Mouse (Mus musculus) gastrocnemius, postnatal 25 days (tissue): ENCODE data around the gene Col5a3. TPM values are rescaled to one million over a fixed set of nuclear protein-coding genes. Genes with fewer than 3 reads are reported as not detected.

ENCODE experiments used
- DNase-seq: peaks from one replicate; pipeline ENCODE4 v3.0.0; 2022
- total RNA-seq, 2 experiments: library from RNA; stranded (reverse); gene quantifications; 1 replicate in 1 of 2; 2 replicates in 1 of 2; pipeline ENCODE4 v1.2.3; 2021

Gene Col5a3
- total RNA-seq, 2 experiments from 2014 or later: 37.8 to 41.0 TPM

DNA sequence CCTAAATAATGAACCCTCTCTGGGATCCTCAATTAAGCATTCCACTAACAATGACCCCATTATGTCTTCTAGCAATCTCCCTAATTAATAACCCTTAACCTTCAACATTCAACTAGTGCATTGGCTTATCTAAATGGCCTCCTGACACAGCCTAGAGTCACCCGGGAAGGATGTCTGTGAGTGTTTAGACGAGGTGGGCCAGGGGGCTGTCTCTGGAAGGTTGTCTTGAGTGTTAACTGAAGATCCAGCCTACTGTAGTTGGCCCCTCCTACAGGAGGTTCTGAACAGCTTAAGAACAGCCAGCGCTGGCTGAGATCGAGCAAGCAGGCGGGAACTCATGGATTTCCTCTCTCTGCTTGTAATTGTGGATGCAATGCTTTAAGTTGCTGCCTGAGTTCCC, 9.2 kb downstream of the Col5a3 start:
- no peak for DNase-seq

DNA sequence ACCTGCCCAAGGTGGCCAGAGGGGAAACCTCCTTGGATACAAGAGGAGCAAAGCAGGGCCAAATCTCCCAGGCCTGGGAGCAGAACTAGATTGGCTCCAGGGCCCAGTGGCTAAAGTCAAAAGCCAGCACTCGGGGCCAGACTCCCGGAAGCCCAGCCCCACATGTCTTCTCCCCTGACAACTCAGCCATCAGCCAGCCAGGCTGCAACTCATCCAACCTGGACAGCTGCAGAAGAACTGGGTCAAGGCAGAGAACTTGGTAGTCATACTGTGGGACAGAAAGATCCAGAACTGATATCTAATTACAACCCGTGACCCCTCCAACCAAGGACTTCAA, 9.7 kb downstream of the Col5a3 start:
- DNase-seq: peak; percentile 88

- DNase-seq: peak; percentile 41
Measured at GRCm38 (mm10) chr9:20804266-20805158, 10.4 kb downstream of the Col5a3 start.

DNA sequence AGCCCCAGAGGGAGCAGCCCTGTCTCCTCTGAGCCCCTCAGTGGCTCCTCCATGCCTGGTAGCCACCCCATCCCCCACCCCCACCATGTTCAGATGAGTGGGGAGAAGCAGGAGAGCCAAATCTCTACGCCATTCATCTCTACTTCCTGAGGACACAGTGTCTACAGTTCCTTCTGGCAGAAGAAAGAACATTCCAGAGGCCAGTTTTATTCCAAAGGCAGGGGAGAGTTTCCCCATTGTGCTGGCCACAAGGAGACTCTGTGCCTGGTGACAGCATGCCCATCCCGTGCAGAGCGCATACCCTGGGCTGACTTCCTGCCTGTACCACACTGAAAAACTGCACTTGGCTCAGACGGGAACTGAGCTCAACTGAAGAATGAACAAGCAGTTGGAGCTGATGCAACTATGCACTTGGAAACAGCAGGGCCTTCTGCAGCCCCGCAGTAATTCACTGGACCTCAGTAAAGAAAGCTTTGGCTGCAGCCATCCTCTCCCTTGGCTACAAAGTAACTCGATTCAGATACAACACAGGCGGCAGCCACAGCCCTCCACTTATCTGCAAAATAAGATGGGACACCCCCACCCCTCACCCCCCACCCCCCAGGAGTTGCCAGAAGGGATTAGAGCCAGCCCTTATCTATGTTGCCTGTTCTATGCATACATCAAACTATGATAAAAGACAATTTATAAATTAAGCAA, 20.6 kb downstream of the Col5a3 start:
- peak; percentile 80 for DNase-seq

GRCm38 (mm10) chr9:20790345-20790744, 24.5 kb downstream of the Col5a3 start:
- no peak for DNase-seq

- no peak for DNase-seq
Measured at GRCm38 (mm10) chr9:20789651-20790050, 25.2 kb downstream of the Col5a3 start.

DNA sequence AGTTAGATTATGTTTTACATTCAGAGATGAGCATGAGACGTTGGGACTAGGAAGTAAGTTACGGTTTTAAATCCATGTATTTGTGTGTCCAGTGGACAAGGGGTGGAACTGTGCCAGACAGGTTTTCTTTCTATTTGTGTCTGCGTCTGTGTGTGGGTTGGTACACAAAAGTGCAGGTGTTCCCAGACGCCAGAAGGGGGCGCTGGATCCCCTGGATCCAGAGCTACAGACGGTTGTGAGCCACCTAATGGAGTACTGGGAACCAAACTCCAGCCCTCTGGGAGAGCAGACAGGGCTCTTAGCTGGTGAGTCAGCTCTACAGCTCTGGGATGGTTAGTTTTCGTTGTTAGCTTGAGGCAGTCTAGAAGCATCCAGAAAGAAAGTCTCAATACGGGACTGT, 26.9 kb downstream of the Col5a3 start:
- DNase-seq: no peak

GRCm38 (mm10) chr9:20785055-20785454, 29.8 kb downstream of the Col5a3 start:
- no peak for DNase-seq

DNA sequence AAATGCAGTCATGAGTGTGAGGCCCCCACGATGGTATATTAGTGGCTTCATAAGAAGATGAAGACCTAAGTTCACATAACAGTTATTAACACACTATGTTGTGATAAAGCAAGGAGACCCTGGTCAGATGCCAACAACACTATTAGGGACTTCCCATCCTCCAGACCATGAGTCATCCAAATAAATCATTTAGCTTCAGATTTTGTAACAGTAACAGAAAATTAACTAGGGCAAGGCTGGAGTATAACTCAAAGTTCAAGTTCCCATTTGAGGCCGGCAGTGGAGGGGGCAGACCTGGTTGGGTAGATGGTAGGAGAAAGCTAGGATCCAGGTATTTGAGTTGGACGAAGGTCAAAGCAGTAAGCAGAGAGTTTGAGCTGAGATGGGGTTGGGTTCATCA, 33.6 kb downstream of the Col5a3 start:
- DNase-seq: no peak

DNA sequence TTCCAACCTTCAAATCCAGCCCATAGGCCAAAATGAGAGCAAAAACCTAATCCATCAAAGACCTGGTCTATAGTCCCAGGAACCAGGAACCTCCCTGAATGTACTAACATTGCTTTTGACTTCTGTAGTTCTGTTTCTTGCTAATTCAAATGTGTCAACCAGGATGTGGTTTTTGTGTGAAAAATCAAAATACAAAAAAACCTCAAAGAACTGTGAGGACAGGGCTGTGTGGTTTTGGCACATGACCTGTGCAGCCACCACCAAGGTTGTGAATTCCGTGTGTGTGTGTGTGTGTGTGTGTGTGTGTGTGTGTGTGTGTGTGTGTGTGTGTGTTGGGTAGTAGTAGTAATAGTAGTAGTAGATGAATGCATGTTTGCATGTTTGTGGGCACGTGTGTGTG, 49.6 kb downstream of the Col5a3 start:
- no peak for DNase-seq

DNA sequence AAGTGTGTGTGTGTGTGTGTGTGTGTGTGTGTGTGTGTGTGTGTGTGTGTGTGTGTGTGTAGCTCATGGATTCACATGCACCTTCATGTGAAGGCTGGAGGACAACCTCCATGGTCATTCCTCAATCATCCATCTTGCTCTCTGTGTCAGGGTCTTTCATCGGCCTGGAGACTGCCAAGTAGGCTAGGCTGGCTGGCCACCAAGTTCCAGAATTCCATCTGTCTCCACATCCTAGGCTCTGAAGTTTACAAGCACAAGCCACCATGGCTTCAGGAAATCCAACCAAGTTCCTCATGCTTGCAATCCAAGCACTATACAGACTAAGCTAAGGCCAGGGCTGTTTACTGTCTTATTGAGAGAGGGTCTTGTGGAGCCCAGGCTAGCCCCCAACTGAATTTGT, 51.8 kb downstream of the Col5a3 start:
- DNase-seq: no peak

DNA sequence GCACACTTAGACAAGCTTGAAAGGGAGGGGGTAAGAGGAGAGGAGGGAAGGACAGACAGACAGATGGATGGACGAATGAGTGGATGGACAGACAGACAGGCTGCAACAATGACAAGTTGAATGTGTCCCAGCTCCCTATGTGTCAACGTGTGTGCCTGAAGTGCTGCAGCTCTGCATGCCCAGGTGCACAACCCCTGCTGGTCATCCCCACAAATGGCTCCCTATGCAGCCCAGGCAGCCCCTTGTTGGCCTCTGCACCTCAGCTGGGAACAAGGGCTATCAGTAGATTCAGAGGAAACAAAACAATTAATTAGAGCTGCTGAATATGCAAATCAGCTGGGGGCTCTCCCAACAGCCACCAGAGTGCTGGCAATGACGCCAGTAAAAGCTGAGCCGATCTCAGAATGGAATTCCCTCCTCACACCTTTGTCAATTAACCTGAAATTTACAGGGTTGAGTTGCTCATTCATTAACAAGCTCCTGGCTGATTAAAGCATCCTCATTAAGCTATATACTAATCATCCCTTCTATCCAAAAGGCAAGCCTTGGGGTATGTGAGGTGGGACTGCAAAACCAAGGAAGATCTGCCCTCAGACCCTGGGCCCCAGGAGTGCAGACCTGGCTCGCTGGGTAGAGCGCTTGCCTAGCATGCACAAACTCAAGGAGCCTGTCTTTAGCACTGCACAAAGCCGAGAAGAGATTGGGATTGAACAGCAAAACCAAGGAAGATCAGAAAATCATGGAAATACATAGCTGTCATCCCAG, 52.5 kb downstream of the Col5a3 start:
- no peak for DNase-seq

- no peak for DNase-seq
Measured at GRCm38 (mm10) chr9:20761388-20761787, 53.5 kb downstream of the Col5a3 start.

- DNase-seq: peak; percentile 91
Measured at GRCm38 (mm10) chr9:20760813-20761212, 54.1 kb downstream of the Col5a3 start.

- DNase-seq: peak; percentile 47
Measured at GRCm38 (mm10) chr9:20758896-20759295, 56.0 kb downstream of the Col5a3 start.

GRCm38 (mm10) chr9:20758243-20758642, 56.6 kb downstream of the Col5a3 start:
- no peak for DNase-seq

DNA sequence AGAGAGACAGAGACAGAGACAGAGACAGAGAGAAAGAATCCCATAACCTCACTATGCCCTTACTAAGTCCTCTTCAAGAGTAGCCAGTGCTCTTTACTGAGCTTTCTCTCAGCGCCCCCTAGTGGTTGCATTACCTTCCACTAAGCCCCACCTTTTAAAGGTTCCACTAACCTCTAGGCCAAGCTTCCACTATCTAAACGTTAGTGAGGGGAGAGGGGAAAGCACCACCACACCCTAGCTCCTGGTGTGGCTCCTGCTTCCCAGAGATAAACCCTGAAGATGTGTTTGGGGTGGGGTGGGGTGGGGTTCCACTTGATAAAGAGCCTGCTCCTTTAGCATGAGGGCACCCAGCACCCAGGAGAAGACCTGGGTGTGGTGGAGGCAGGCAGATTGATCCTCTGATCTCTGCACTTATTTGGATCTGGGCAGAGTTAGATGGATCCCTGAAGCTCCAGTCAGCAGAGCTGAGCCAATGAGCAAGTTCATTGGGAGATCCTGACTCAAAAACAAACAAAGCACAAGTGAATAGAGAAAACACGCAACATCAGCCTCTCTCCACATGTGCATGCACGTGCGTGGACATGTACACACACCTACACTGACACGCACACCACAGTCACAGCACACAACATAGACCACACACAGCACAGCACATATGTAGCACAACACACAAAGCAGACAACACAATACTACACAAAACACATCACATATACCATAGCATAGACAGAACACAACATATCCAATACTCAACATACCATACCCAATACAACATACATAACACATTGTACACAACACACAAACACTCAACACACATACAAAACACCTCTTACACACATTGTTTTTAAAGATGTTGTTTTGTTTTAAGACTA, 57.5 kb downstream of the Col5a3 start:
- no peak for DNase-seq

- DNase-seq: no peak
Measured at GRCm38 (mm10) chr9:20756081-20756700, 58.7 kb downstream of the Col5a3 start.

GRCm38 (mm10) chr9:20754335-20754734, 60.5 kb downstream of the Col5a3 start:
- no peak for DNase-seq

DNA sequence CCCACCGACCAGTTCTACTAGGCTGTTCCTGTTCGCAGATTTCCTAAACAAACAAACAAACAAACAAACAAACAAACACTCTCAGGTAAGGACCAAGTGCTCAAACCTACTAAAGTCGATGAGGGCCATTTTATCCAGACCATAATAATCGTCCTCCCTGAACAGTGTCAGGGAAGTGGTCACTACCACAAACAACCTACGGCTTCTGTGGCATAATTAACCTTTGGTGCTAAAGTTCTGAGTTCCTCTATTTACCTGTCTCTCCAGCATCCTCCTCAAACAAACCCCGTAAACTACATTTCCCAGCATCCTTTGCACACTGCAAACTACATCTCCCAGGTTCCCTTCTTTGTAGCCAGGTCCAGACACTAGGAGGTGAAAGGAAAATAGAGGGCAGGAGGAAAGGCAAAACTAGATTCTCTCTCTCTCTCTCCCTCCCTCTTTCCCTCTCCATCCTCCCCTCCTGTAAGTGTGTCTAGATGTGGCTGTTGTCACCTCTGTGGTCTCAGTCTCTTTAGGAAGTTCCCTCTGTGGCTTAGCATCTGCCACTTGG, 63.3 kb downstream of the Col5a3 start:
- DNase-seq: no peak

DNA sequence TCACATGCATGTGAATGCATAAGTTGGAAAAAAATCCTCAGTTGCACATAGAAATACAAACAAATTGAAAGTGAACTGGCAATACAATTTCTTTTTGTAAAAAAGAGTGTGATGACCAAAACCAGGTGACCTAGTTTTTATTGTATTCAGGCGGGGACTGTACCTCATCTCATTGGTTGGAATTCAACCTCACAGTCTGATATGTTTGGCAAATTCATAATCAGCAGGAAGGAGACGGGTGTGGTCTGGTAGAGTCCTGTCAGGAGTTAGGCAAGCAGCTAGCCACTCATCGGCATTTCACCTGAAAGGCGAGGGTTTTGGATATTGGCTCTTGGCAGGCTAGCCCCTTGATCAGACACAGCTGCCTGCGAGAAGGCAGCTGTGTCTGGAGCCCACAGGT, 65.7 kb downstream of the Col5a3 start:
- no peak for DNase-seq
